Mouse (Mus musculus) lung, embryonic 15.5 days (tissue): ENCODE measurements around the gene Prrg4. TPM values are rescaled to one million over a fixed set of nuclear protein-coding genes. Genes with fewer than 3 reads are reported as not detected.
A peak's percentile ranks its signal among the peaks of the same experiment; 100 is the strongest.

Experiments used
- ATAC-seq: fragments of 200-750 bp; cut with Nextera tagmentation; 2 replicates; pipeline ENCODE4 v1.8.0; 2017; ENCODE audit warnings: moderate number of reproducible peaks, borderline replicate concordance; ENCODE audit not compliant: low FRiP score, low TSS enrichment; ENCODE audit errors: extremely low read depth
- H3K27ac ChIP-seq: fragments of 300-500 bp; sonication (generic); 2 replicates; pipeline ENCODE4 v1.5.1; 2015; ENCODE audit warnings: moderate library complexity, mild to moderate bottlenecking, inconsistent platforms
- H3K27me3 ChIP-seq: fragments of 300-500 bp; sonication (generic); 2 replicates; pipeline ENCODE4 v1.6.1; 2015; ENCODE audit warnings: inconsistent platforms
- H3K36me3 ChIP-seq: fragments of 300-500 bp; sonication (generic); 2 replicates; pipeline ENCODE4 v1.6.1; 2015; ENCODE audit warnings: inconsistent platforms
- H3K4me1 ChIP-seq: fragments of 300-500 bp; sonication (generic); 2 replicates; pipeline ENCODE4 v1.6.1; 2015; ENCODE audit warnings: inconsistent platforms
- H3K4me2 ChIP-seq: fragments of 300-500 bp; sonication (generic); 2 replicates; pipeline ENCODE4 v1.6.1; 2015; ENCODE audit warnings: inconsistent platforms, mild to moderate bottlenecking, moderate library complexity
- H3K4me3 ChIP-seq: fragments of 300-500 bp; sonication (generic); 2 replicates; pipeline ENCODE4 v1.5.1; 2015; ENCODE audit warnings: mild to moderate bottlenecking, inconsistent platforms
- H3K9ac ChIP-seq: fragments of 300-500 bp; sonication (generic); 2 replicates; pipeline ENCODE4 v1.6.1; 2015; ENCODE audit warnings: inconsistent platforms
- H3K9me3 ChIP-seq: fragments of 300-500 bp; sonication (generic); 2 replicates; pipeline ENCODE4 v1.6.1; 2016; ENCODE audit warnings: inconsistent platforms
- WGBS: fragments of 180-500 bp; shearing (Covaris S2); methylation state at CpG from one replicate; pipeline ENCODE4 v1.1.7; 2015; 5-methylcytosine and 5-hydroxymethylcytosine counted together
- polyA plus RNA-seq: library from polyadenylated mRNA; unstranded; fragments of >200 nt; fragmentation: Nextera tagmentation; extraction: Ambion mirVana; gene quantifications from 2 replicates; pipeline ENCODE4 v1.2.1, GENCODE M21; 2015

The Prrg4 gene
- polyA plus RNA-seq, 1 experiment from 2014 or later = 3.1 TPM

GRCm38 (mm10) chr2:104855732-104856131 is 6.1 kb upstream of the Prrg4 start:
- Histone ChIP-seq H3K27ac (no peak overlapping the region), H3K27me3 (no peaks in the 10 kb centered on the region), H3K4me3 (no peak overlapping the region), H3K4me1 (no peaks in the 10 kb centered on the region), H3K9ac (no peak overlapping the region), H3K36me3 (no peaks in the 10 kb centered on the region), H3K9me3 (no peaks in the 10 kb centered on the region), H3K4me2 (no peak overlapping the region)
- WGBS = 45% methylated on average over 3 of the region's 3 CpGs
- ATAC-seq = no peak

- no peak overlapping the region for H3K27ac ChIP-seq
- no peak overlapping the region for H3K4me3 ChIP-seq
- 77% methylated on average over 1 of the region's 1 CpGs for WGBS
- H3K9ac ChIP-seq = no peak overlapping the region
- H3K27me3 ChIP-seq = peaks cover under 1% of the 10 kb centered on the region; the same call in 1 of the 2 replicates
- 0 out of 2 replicates have a peak, but pooled peaks cover under 1% of the 10 kb centered on the region for H3K4me1 ChIP-seq
- H3K9me3 ChIP-seq = no peaks in the 10 kb centered on the region
- ATAC-seq = no peak
- no peaks in the 10 kb centered on the region for H3K36me3 ChIP-seq
- no peak overlapping the region for H3K4me2 ChIP-seq
Observed at GRCm38 (mm10) chr2:104854836-104855235, 5.2 kb upstream of the Prrg4 start.

DNA sequence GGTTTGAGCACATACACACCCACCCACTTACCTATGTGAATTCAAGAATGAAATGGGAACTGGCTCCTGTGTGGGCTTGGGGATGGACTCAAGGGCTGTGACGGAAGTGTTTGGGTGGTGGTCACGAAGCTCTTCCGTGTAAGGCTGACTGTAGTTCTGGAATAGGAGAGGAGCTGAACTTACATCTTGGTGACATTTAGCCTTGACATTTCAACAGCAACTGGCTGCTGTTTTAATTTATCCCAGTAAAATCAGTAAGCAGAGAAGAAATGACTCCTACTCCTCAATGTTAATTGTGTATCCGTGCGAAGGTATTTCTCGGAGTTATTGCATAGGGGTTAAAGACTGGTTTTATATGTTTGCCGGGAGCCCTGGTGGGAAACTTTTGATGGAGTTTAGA is 2.9 kb upstream of the Prrg4 start:
- ATAC-seq = no peak
- no peak overlapping the region for H3K27ac ChIP-seq
- H3K4me3 ChIP-seq = no peak overlapping the region
- H3K4me2 ChIP-seq = no peak overlapping the region
- H3K9me3 ChIP-seq = no peaks in the 10 kb centered on the region
- H3K27me3 ChIP-seq = peaks cover 5% of the 10 kb centered on the region; the same call in 1 of the 2 replicates
- 90% methylated on average over 7 of the region's 7 CpGs for WGBS
- H3K4me1 ChIP-seq = peaks cover 7% of the 10 kb centered on the region
- no peaks in the 10 kb centered on the region for H3K36me3 ChIP-seq
- H3K9ac ChIP-seq = no peak overlapping the region

GRCm38 (mm10) chr2:104851686-104852085 is 2.0 kb upstream of the Prrg4 start:
- peaks cover 5% of the 10 kb centered on the region; the same call in 1 of the 2 replicates for H3K27me3 ChIP-seq
- WGBS = 35% methylated on average over 5 of the region's 5 CpGs
- no peaks in the 10 kb centered on the region for H3K36me3 ChIP-seq
- ATAC-seq = no peak
- peaks cover 7% of the 10 kb centered on the region for H3K4me1 ChIP-seq
- H3K4me3 ChIP-seq = no peak overlapping the region
- no peak overlapping the region for H3K4me2 ChIP-seq
- H3K9ac ChIP-seq = no peak overlapping the region
- H3K27ac ChIP-seq = no peak overlapping the region
- no peaks in the 10 kb centered on the region for H3K9me3 ChIP-seq

GRCm38 (mm10) chr2:104849991-104850359 is 299 bp upstream of the Prrg4 start:
- Histone ChIP-seq H3K9ac (no peak overlapping the region), H3K27me3 (peaks cover 5% of the 10 kb centered on the region; the same call in 1 of the 2 replicates), H3K4me1 (peaks cover 7% of the 10 kb centered on the region), H3K9me3 (no peaks in the 10 kb centered on the region), H3K4me3 (peak overlapping the region; percentile 53), H3K27ac (no peak overlapping the region), H3K36me3 (no peaks in the 10 kb centered on the region), H3K4me2 (peak overlapping the region; percentile 95)
- WGBS = 54% methylated on average over 3 of the region's 3 CpGs
- no peak for ATAC-seq

DNA sequence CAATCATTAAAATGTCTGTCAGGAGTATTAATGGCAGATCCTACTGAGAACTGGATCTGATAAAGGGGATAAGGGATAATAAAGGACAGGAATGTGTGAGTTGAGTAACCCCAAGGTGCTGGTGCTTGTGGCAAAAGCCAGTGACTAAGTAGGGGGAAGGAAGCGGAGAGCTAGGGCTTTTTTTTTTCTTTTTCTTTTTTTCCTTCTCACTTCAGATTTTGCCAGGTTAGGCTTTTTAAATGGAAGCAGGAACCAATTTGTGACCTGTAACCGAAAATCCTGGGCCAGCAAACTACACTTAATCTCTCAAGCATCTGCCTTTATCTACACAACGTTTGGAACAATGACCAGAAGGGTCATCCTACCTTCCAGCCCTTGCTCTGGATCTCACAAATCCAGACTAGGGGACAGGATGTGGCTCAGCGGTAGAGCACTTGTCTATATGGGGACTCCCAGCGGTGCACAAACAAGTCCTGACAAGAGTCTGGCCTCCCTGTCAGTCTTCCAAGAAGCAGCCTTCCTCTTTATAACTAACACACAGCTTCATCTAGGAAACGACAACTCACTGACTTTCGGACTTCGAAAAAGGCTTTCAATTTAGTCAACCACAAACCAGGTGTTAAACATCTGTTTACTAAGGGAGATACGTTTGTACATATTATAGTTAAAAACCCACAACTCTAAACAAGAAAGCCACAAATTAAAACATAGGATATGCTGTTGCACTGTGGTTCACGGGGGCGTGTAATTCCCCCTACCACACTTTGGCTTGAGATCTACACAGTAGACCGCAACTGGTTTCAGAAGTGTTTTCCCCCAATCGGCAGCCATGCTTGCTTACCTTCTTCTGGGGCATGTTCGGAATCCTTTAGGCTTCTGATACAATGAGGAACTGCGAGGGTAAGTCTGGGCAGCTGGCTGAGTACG is 1.2 kb downstream of the Prrg4 start:
- WGBS = 22% methylated on average over 16 of the region's 16 CpGs
- Histone ChIP-seq H3K4me2 (peak overlapping the region; percentile 95), H3K36me3 (no peaks in the 10 kb centered on the region), H3K9me3 (no peaks in the 10 kb centered on the region), H3K4me3 (peak overlapping the region; percentile 53), H3K9ac (no peak overlapping the region; the same call in 1 of the 2 replicates), H3K27ac (no peak overlapping the region), H3K27me3 (peaks cover 5% of the 10 kb centered on the region; the same call in 1 of the 2 replicates), H3K4me1 (peaks cover 7% of the 10 kb centered on the region)
- ATAC-seq = no peak

DNA sequence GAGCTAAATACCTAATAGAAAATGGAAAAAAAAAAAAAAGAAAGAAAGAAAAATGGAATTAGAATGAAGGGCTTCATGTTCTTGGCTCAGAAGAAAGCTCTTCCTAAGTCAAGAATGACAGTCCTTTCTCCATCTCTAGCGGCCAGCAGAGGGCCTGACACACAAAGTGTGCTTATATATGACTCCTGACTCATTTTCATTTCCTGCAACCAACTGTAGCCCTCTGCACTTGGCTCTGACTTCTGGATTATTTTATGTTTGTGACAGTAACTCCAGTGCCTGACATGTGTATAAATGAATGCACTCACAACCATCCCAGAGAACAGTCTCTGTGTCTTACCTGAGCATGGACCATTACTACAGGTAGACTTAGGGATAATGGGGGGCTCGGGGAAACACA is 2.0 kb downstream of the Prrg4 start:
- no peak overlapping the region for H3K4me2 ChIP-seq
- WGBS = 49% methylated on average over 2 of the region's 2 CpGs
- no peaks in the 10 kb centered on the region for H3K36me3 ChIP-seq
- ATAC-seq = no peak
- H3K9ac ChIP-seq = no peak overlapping the region
- peaks cover 5% of the 10 kb centered on the region; the same call in 1 of the 2 replicates for H3K27me3 ChIP-seq
- no peak overlapping the region for H3K4me3 ChIP-seq
- H3K27ac ChIP-seq = no peak overlapping the region
- H3K9me3 ChIP-seq = no peaks in the 10 kb centered on the region
- H3K4me1 ChIP-seq = peaks cover 7% of the 10 kb centered on the region

GRCm38 (mm10) chr2:104846638-104847414 is 2.9 kb downstream of the Prrg4 start:
- no peak overlapping the region for H3K4me3 ChIP-seq
- 37% methylated on average over 4 of the region's 4 CpGs for WGBS
- ATAC-seq = no peak

DNA sequence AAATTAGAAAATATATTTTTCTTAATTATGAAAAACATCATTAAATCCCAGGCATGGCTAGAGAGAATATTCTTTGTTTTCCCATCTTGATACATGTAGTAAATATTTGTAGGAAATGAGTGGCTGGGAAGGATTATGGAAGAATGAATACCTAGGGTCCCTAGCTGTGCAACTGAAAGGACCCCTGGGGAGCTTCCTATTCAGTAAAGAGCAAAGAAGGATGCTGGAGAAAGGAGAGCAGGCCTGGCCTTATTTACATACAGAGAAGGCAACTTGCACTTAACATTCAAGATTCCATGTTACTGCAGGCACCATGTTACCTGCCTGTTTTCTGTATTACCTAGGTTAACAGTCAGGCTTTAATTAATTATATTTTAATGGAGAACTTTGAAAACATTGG is 7.1 kb downstream of the Prrg4 start:
- no peaks in the 10 kb centered on the region for H3K36me3 ChIP-seq
- no peak overlapping the region for H3K4me3 ChIP-seq
- no peak overlapping the region for H3K27ac ChIP-seq
- no peak for ATAC-seq
- no peaks in the 10 kb centered on the region for H3K9me3 ChIP-seq
- H3K27me3 ChIP-seq = no peaks in the 10 kb centered on the region
- no peak overlapping the region for H3K4me2 ChIP-seq
- H3K4me1 ChIP-seq = no peaks in the 10 kb centered on the region
- no peak overlapping the region for H3K9ac ChIP-seq

More at GRCm38 (mm10) chr2:104846638-104847414, 2.9 kb downstream of the Prrg4 start:
- no peak overlapping the region for H3K4me2 ChIP-seq
- peaks cover 5% of the 10 kb centered on the region; the same call in 1 of the 2 replicates for H3K27me3 ChIP-seq
- H3K4me1 ChIP-seq = peaks cover 7% of the 10 kb centered on the region
- H3K9me3 ChIP-seq = no peaks in the 10 kb centered on the region
- H3K36me3 ChIP-seq = no peaks in the 10 kb centered on the region
- no peak overlapping the region for H3K9ac ChIP-seq
- H3K27ac ChIP-seq = no peak overlapping the region

DNA sequence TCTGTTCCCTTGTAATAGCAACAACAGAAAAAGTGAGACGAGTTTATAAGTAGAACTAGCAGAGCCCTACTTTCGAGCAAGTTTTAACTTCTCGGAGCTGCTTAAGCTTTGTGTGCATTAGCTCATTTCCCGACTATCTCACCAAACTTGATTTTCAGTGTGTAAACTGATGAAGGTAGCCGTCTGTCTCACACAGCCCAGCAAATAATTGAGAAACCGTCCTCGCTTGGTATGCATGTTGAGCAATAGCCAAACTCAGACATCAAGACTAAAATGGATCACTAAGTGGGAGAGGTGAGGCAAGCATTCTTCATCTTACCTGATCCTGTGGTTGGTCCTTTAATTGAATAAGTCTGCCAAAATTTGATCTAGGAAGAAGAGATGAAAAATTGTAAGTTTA is 7.9 kb downstream of the Prrg4 start:
- no peaks in the 10 kb centered on the region for H3K9me3 ChIP-seq
- ATAC-seq = no peak
- WGBS = 69% methylated on average over 7 of the region's 7 CpGs

DNA sequence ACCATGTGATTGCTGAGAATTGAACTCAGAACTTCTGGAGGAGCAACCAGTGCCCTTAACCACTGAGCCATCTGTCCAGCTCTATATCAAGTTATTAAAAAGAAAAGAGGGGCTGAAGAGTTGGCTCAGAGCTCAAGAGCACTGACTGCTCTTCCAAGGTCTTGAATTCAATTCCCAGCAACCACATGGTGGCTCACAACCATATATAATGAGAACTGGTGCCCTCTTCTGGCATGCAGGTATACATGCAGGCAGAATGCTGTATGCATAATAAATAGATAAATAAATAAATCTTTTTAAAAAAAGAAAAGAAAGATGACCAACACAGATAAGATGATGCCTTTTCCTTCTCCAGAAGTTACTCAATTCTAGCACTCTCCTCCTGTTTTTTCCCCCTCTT is 8.7 kb downstream of the Prrg4 start:
- Histone ChIP-seq H3K4me3 (no peak overlapping the region), H3K27me3 (no peaks in the 10 kb centered on the region), H3K27ac (no peak overlapping the region), H3K4me2 (no peak overlapping the region), H3K4me1 (no peaks in the 10 kb centered on the region), H3K36me3 (no peaks in the 10 kb centered on the region), H3K9ac (no peak overlapping the region), H3K9me3 (no peaks in the 10 kb centered on the region)
- no peak for ATAC-seq

More for the DNA sequence above, 7.9 kb downstream of the Prrg4 start:
- H3K27me3 ChIP-seq = no peaks in the 10 kb centered on the region
- no peaks in the 10 kb centered on the region for H3K4me1 ChIP-seq
- no peaks in the 10 kb centered on the region for H3K36me3 ChIP-seq
- 0 out of 2 replicates have a peak overlapping the region, but pooled peaks have one; percentile 1 for H3K27ac ChIP-seq
- no peak overlapping the region for H3K4me3 ChIP-seq
- no peak overlapping the region for H3K9ac ChIP-seq
- no peak overlapping the region for H3K4me2 ChIP-seq

DNA sequence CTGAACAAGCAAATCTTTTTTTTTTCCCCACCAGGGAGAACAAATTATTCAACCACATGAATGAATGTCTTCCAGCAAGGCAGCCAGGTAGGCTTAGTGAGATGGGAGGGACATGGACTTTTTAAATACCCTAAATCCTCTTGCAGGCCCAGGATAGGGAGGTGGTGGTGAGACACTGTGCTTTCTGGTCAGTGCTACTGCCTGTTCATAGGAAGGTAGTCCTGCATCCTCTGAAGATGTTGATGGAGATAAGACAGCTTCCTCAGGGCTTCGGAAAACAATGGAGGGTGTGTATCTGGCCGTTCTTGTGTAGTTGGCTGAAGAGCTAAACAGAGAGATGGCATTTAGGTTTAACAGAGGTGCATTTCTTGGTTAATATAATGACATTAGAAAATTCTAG is 17.2 kb downstream of the Prrg4 start:
- no peak overlapping the region for H3K9ac ChIP-seq
- no peak for ATAC-seq
- no peaks in the 10 kb centered on the region for H3K9me3 ChIP-seq
- H3K27ac ChIP-seq = no peak overlapping the region
- H3K4me2 ChIP-seq = no peak overlapping the region
- no peaks in the 10 kb centered on the region for H3K27me3 ChIP-seq
- H3K36me3 ChIP-seq = no peaks in the 10 kb centered on the region
- 68% methylated on average over 2 of the region's 2 CpGs for WGBS
- no peaks in the 10 kb centered on the region for H3K4me1 ChIP-seq
- H3K4me3 ChIP-seq = no peak overlapping the region
